Mouse (Mus musculus): ENCODE results near the gene Stk10. TPM values are rescaled to one million over a fixed set of nuclear protein-coding genes. Genes with fewer than 3 reads are reported as not detected.

Stk10 gene
- polyA plus RNA-seq, 1 experiment = 82.8 TPM

DNA sequence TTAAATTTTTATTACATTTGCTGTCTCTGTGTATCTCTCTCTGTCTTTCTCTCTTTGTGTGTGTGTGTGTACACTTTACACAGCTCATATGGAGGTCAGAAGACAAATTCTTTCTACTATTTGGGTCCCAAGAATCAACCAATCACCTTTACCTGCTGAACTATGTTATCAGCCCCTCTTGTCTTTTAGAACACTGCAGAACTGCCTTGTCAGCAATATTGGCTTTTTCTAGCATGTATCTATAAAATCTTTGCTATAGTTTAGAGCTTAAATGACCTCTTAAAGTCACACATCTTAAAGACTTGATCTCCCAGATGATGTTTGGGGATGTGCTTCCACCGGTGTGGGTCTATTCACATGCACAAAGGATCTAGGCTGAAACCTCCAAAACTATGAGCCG lies 42.0 kb upstream of the Stk10 start:
- H3K4me3 ChIP-seq (ENCODE audit: extremely low read depth, insufficient read depth, insufficient read length) = no peak overlapping the region
- WGBS = 94% methylated on average over 2 of the region's 2 CpGs
- no peak for DNase-seq (ENCODE audit: low read depth in 1 of 2, low spot score in 2 of 2)
- no peak for TF ChIP-seq CTCF (IDR thresholded peaks at IDR 0.05; ENCODE audit: extremely low read depth, insufficient read depth, insufficient read length, insufficient replicate concordance)
- no peak for TF ChIP-seq POLR2A (IDR thresholded peaks at IDR 0.05; ENCODE audit: low read depth, low read length)
- H3K4me1 ChIP-seq (ENCODE audit: control insufficient read depth, insufficient read depth, insufficient read length) = peaks cover 8% of the 10 kb centered on the region
- no peak overlapping the region for H3K27ac ChIP-seq (ENCODE audit: insufficient read depth, low read length)
- H3K27me3 ChIP-seq (ENCODE audit: control insufficient read depth, insufficient read depth, low read length) = no peaks in the 10 kb centered on the region
- no peaks in the 10 kb centered on the region for H3K36me3 ChIP-seq (ENCODE audit: control insufficient read depth, insufficient read depth, low read length)

GRCm38 (mm10) chr11:32493312-32493711 lies 39.8 kb upstream of the Stk10 start:
- Histone ChIP-seq H3K4me1 (ENCODE audit: control insufficient read depth, insufficient read depth, insufficient read length) (peaks cover 8% of the 10 kb centered on the region), H3K27me3 (ENCODE audit: control insufficient read depth, insufficient read depth, low read length) (no peaks in the 10 kb centered on the region), H3K4me3 (ENCODE audit: extremely low read depth, insufficient read depth, insufficient read length) (no peak overlapping the region), H3K27ac (ENCODE audit: insufficient read depth, low read length) (no peak overlapping the region), H3K36me3 (ENCODE audit: control insufficient read depth, insufficient read depth, low read length) (no peaks in the 10 kb centered on the region)
- DNase-seq (ENCODE audit: low read depth in 1 of 2, low spot score in 2 of 2) = no peak
- no peak for TF ChIP-seq CTCF (IDR thresholded peaks at IDR 0.05; ENCODE audit: extremely low read depth, insufficient read depth, insufficient read length, insufficient replicate concordance)
- no peak for TF ChIP-seq POLR2A (IDR thresholded peaks at IDR 0.05; ENCODE audit: low read depth, low read length)

DNA sequence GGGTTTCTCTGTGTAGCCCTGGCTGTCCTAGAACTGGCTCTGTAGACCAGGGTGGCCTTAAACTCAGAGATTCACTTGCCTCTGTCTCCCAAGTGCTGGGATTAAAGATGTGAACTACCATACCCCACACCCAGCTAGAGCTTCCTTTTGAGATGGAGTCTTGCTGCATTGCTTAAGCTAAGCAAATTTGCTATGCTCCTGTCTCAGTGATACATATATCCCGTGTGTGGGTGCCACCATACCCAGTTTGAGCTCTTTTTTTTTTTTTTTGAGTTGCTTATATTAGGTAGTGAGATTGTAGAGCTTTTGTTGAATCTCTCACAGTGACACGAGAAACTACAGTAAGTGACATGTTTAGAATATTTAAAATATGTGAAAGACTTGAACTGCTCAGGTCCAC lies 37.8 kb upstream of the Stk10 start:
- Histone ChIP-seq H3K27ac (ENCODE audit: insufficient read depth, low read length) (no peak overlapping the region), H3K36me3 (ENCODE audit: control insufficient read depth, insufficient read depth, low read length) (no peaks in the 10 kb centered on the region), H3K4me3 (ENCODE audit: extremely low read depth, insufficient read depth, insufficient read length) (no peak overlapping the region), H3K27me3 (ENCODE audit: control insufficient read depth, insufficient read depth, low read length) (no peaks in the 10 kb centered on the region), H3K4me1 (ENCODE audit: control insufficient read depth, insufficient read depth, insufficient read length) (no peaks in the 10 kb centered on the region)
- no peak for TF ChIP-seq CTCF (IDR thresholded peaks at IDR 0.05; ENCODE audit: extremely low read depth, insufficient read depth, insufficient read length, insufficient replicate concordance)
- WGBS = 94% methylated on average over 2 of the region's 2 CpGs
- DNase-seq (ENCODE audit: low read depth in 1 of 2, low spot score in 2 of 2) = no peak

DNA sequence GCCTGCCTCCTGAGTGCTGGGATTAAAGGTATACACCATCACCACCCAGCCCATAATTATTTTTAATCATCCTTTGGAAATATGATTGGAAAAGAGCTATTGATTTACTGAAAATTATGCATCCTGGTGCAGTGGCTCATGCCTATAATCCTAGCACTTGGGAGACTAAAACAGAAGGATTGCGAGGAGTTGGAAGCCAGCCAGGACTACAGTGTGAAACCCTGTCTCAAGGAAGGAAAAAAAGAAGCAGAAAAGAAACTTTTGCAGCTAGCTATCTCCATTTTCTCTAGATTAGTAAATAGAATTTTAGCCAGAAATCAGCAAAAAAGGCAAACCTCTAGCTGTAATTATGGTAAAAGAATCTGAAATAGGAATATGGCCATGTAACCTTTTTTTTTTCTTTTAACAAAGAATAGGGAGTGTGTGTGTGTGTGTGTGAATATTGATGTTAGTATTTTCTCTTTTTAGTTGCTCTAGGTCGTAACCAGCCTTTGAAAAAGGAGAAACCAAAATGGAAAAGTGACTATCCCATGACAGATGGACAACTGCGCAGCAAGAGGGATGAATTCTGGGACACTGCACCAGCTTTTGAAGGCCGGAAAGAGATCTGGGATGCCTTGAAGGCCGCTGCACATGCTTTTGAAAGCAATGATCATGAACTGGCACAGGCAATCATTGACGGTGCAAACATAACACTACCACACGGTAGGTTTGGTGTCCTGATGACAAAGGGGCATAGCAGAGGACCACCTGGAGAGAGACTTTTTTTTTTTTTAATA lies 34.2 kb upstream of the Stk10 start:
- H3K4me3 ChIP-seq (ENCODE audit: extremely low read depth, insufficient read depth, insufficient read length) = no peak overlapping the region
- TF ChIP-seq CTCF (IDR thresholded peaks at IDR 0.05; ENCODE audit: extremely low read depth, insufficient read depth, insufficient read length, insufficient replicate concordance) (no peak), POLR2A (IDR thresholded peaks at IDR 0.05; ENCODE audit: low read depth, low read length) (no peak)
- no peak overlapping the region for H3K27ac ChIP-seq (ENCODE audit: insufficient read depth, low read length)
- H3K27me3 ChIP-seq (ENCODE audit: control insufficient read depth, insufficient read depth, low read length) = no peaks in the 10 kb centered on the region
- no peaks in the 10 kb centered on the region for H3K4me1 ChIP-seq (ENCODE audit: control insufficient read depth, insufficient read depth, insufficient read length)
- no peaks in the 10 kb centered on the region for H3K36me3 ChIP-seq (ENCODE audit: control insufficient read depth, insufficient read depth, low read length)
- no peak for DNase-seq (ENCODE audit: low read depth in 1 of 2, low spot score in 2 of 2)
- WGBS = 90% methylated on average over 7 of the region's 7 CpGs

DNA sequence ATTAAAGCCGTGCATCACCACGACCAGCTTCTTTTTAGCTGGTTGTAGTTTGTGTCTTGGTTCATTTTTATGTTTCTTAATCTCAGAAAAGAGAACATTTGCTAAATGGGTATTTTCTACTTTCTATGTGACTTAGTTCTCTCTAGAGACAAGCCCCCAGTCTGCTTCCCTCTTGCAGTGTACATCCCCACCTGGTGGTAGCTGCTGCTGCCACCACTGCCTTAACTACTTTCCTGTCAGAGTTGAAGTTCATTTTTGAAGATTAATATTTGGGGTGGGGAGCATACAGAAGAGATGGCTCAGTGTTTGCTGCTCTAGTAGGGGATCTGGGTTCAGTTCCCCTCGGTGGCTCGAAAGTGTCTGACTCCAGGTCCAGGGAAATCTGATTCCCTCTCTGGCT lies 33.2 kb upstream of the Stk10 start:
- WGBS = 88% methylated on average over 4 of the region's 4 CpGs
- peak in 1 of 2 experiments; percentile 18 for DNase-seq (ENCODE audit: low read depth in 1 of 2, low spot score in 2 of 2)

DNA sequence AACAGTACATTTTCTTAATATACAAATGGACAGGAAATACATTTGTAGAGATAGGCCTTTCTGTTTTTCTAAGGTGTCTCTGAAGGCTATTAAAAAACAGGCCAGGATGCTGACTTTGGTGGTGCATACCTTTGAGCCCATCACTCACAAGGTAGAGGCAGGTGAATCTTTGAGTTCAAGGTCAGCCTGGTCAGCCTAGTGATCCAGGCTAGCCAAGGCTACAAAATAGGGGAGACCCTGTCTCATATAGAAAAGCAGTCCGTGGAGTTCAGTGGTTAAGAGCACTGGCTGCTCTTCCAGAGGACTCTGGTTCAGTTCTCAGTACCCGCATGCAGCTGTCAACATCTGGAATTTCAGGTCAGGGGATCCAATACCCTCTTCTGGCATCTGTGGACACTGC lies 29.4 kb upstream of the Stk10 start:
- no peak overlapping the region for H3K27ac ChIP-seq (ENCODE audit: insufficient read depth, low read length)
- 94% methylated on average over 2 of the region's 2 CpGs for WGBS
- no peak overlapping the region for H3K4me3 ChIP-seq (ENCODE audit: extremely low read depth, insufficient read depth, insufficient read length)
- no peaks in the 10 kb centered on the region for H3K27me3 ChIP-seq (ENCODE audit: control insufficient read depth, insufficient read depth, low read length)
- peaks cover 2% of the 10 kb centered on the region; the same call in 1 of the 2 replicates for H3K4me1 ChIP-seq (ENCODE audit: control insufficient read depth, insufficient read depth, insufficient read length)
- TF ChIP-seq CTCF (IDR thresholded peaks at IDR 0.05; ENCODE audit: extremely low read depth, insufficient read depth, insufficient read length, insufficient replicate concordance) (no peak), POLR2A (IDR thresholded peaks at IDR 0.05; ENCODE audit: low read depth, low read length) (no peak)
- no peaks in the 10 kb centered on the region for H3K36me3 ChIP-seq (ENCODE audit: control insufficient read depth, insufficient read depth, low read length)
- no peak for DNase-seq (ENCODE audit: low read depth in 1 of 2, low spot score in 2 of 2)

More for the DNA sequence above, 33.2 kb upstream of the Stk10 start:
- H3K27me3 ChIP-seq (ENCODE audit: control insufficient read depth, insufficient read depth, low read length) = no peaks in the 10 kb centered on the region
- TF ChIP-seq CTCF (IDR thresholded peaks at IDR 0.05; ENCODE audit: extremely low read depth, insufficient read depth, insufficient read length, insufficient replicate concordance) = no peak
- H3K27ac ChIP-seq (ENCODE audit: insufficient read depth, low read length) = no peak overlapping the region
- H3K4me1 ChIP-seq (ENCODE audit: control insufficient read depth, insufficient read depth, insufficient read length) = peaks cover 1% of the 10 kb centered on the region; the same call in 1 of the 2 replicates
- no peak overlapping the region for H3K4me3 ChIP-seq (ENCODE audit: extremely low read depth, insufficient read depth, insufficient read length)
- H3K36me3 ChIP-seq (ENCODE audit: control insufficient read depth, insufficient read depth, low read length) = no peaks in the 10 kb centered on the region

GRCm38 (mm10) chr11:32505091-32505739 lies 27.9 kb upstream of the Stk10 start:
- 49% methylated on average over 7 of the region's 7 CpGs for WGBS
- Histone ChIP-seq H3K36me3 (ENCODE audit: control insufficient read depth, insufficient read depth, low read length) (no peaks in the 10 kb centered on the region), H3K4me3 (ENCODE audit: extremely low read depth, insufficient read depth, insufficient read length) (no peak overlapping the region), H3K27me3 (ENCODE audit: control insufficient read depth, insufficient read depth, low read length) (no peaks in the 10 kb centered on the region), H3K4me1 (ENCODE audit: control insufficient read depth, insufficient read depth, insufficient read length) (peaks cover 2% of the 10 kb centered on the region; the same call in 1 of the 2 replicates), H3K27ac (ENCODE audit: insufficient read depth, low read length) (peak overlapping the region; percentile 27; the same call in 1 of the 2 replicates)
- TF ChIP-seq CTCF (IDR thresholded peaks at IDR 0.05; ENCODE audit: extremely low read depth, insufficient read depth, insufficient read length, insufficient replicate concordance) (no peak), POLR2A (IDR thresholded peaks at IDR 0.05; ENCODE audit: low read depth, low read length) (no peak)
- no peak for DNase-seq (ENCODE audit: low read depth in 1 of 2, low spot score in 2 of 2)
